Mouse (Mus musculus) liver, embryonic 12.5 days (tissue): ENCODE measurements at regions not wholly inside any gene's neighbourhood (a gene's known extent, or its start where the extent isn't known, plus 50 kb on each side); places are given as distances from the start of the nearest gene placed in this dataset.

Source experiments
- ATAC-seq: fragments of 200-750 bp; cut with Nextera tagmentation; 2 replicates; pipeline ENCODE4 v1.8.0; 2017; ENCODE audit warnings: moderate number of reproducible peaks, mild to moderate bottlenecking, moderate library complexity
- H3K27ac ChIP-seq: fragments of 300-500 bp; sonication (generic); 2 replicates; pipeline ENCODE4 v1.5.1; 2016; ENCODE audit warnings: mild to moderate bottlenecking
- H3K27me3 ChIP-seq: fragments of 300-500 bp; sonication (generic); replicated peaks from 2 replicates; pipeline ENCODE4 v1.6.1; 2016; ENCODE audit warnings: mild to moderate bottlenecking, moderate library complexity
- H3K36me3 ChIP-seq: fragments of 300-500 bp; sonication (generic); 2 replicates; pipeline ENCODE4 v1.6.1; 2016; ENCODE audit warnings: mild to moderate bottlenecking, moderate library complexity
- H3K4me1 ChIP-seq: fragments of 300-500 bp; sonication (generic); 2 replicates; pipeline ENCODE4 v1.6.1; 2016
- H3K4me2 ChIP-seq: fragments of 300-500 bp; sonication (generic); 2 replicates; pipeline ENCODE4 v1.6.1; 2016; ENCODE audit warnings: mild to moderate bottlenecking, moderate library complexity
- H3K4me3 ChIP-seq: fragments of 300-500 bp; sonication (generic); 2 replicates; pipeline ENCODE4 v1.5.1; 2016; ENCODE audit warnings: mild to moderate bottlenecking, moderate library complexity
- H3K9ac ChIP-seq: fragments of 300-500 bp; sonication (generic); 2 replicates; pipeline ENCODE4 v1.6.1; 2016; ENCODE audit warnings: mild to moderate bottlenecking, moderate library complexity
- H3K9me3 ChIP-seq: fragments of 300-500 bp; sonication (generic); replicated peaks from 2 replicates; pipeline ENCODE4 v1.6.1; 2016; ENCODE audit warnings: mild to moderate bottlenecking, moderate library complexity
- WGBS: fragments of 180-500 bp; shearing (Covaris S2); methylation state at CpG from one replicate; pipeline ENCODE4 v1.1.7; 2016; ENCODE audit not compliant: insufficient replicate concordance; 5-methylcytosine and 5-hydroxymethylcytosine counted together

GRCm38 (mm10) chr13:69330412-69331000, 203.0 kb upstream of the Nsun2 start:
- H3K4me1 ChIP-seq = no peaks in the 10 kb centered on the region
- no peaks in the 10 kb centered on the region for H3K27me3 ChIP-seq
- 46% methylated on average over 8 of the region's 8 CpGs for WGBS
- no peak overlapping the region for H3K9ac ChIP-seq
- no peak overlapping the region for H3K27ac ChIP-seq
- H3K4me3 ChIP-seq = no peak overlapping the region
- H3K9me3 ChIP-seq = no peaks in the 10 kb centered on the region
- ATAC-seq = no peak
- H3K36me3 ChIP-seq = no peaks in the 10 kb centered on the region
- no peak overlapping the region for H3K4me2 ChIP-seq

GRCm38 (mm10) chr13:69331537-69332435, 201.8 kb upstream of the Nsun2 start:
- no peak for ATAC-seq
- 57% methylated on average over 19 of the region's 19 CpGs for WGBS

DNA sequence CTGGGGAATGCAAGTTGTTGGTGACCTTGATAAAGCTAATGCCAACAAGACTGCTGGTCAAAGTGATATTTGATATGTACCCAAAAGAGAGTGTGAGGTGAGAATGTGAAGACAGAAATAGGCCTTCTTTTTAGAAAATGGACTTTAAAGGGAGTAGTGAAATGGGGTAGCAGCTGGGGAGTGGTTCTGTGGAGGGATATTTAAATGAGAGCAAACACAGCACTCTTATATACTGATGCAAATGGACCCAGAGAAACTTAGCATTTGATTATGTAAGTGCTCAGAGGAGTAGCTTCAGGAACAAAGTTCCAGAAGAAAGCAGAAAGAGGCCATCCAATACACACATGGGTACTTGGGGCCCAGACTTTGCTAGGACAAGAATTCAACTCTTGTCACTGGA, 189.7 kb upstream of the Nsun2 start:
- Histone ChIP-seq H3K36me3 (no peaks in the 10 kb centered on the region), H3K9ac (no peak overlapping the region)

More at GRCm38 (mm10) chr13:69331537-69332435, 201.8 kb upstream of the Nsun2 start:
- Histone ChIP-seq H3K4me1 (no peaks in the 10 kb centered on the region), H3K36me3 (no peaks in the 10 kb centered on the region), H3K9me3 (no peaks in the 10 kb centered on the region), H3K27ac (no peak overlapping the region), H3K27me3 (no peaks in the 10 kb centered on the region), H3K9ac (no peak overlapping the region), H3K4me2 (no peak overlapping the region), H3K4me3 (no peak overlapping the region)

GRCm38 (mm10) chr13:69357435-69357834, 176.1 kb upstream of the Nsun2 start:
- Histone ChIP-seq H3K4me3 (no peak overlapping the region), H3K4me2 (no peak overlapping the region), H3K27ac (no peak overlapping the region), H3K4me1 (no peaks in the 10 kb centered on the region), H3K9ac (no peak overlapping the region), H3K36me3 (no peaks in the 10 kb centered on the region), H3K27me3 (no peaks in the 10 kb centered on the region), H3K9me3 (0 out of 2 replicates have a peak, but pooled peaks cover 7% of the 10 kb centered on the region)
- ATAC-seq = no peak
- WGBS = 80% methylated on average over 6 of the region's 6 CpGs

More for the DNA sequence above, 189.7 kb upstream of the Nsun2 start:
- ATAC-seq = no peak
- H3K4me2 ChIP-seq = no peak overlapping the region
- H3K4me1 ChIP-seq = no peaks in the 10 kb centered on the region
- no peak overlapping the region for H3K27ac ChIP-seq
- no peak overlapping the region for H3K4me3 ChIP-seq
- H3K27me3 ChIP-seq = no peaks in the 10 kb centered on the region
- no peaks in the 10 kb centered on the region for H3K9me3 ChIP-seq

- H3K9ac ChIP-seq = no peak overlapping the region
- H3K4me3 ChIP-seq = no peak overlapping the region
- H3K36me3 ChIP-seq = no peaks in the 10 kb centered on the region
- ATAC-seq = no peak
- H3K27ac ChIP-seq = no peak overlapping the region
- peaks cover 17% of the 10 kb centered on the region for H3K9me3 ChIP-seq
- no peaks in the 10 kb centered on the region for H3K27me3 ChIP-seq
- no peaks in the 10 kb centered on the region for H3K4me1 ChIP-seq
- no peak overlapping the region for H3K4me2 ChIP-seq
- WGBS = 31% methylated on average over 1 of the region's 1 CpGs
Measured at GRCm38 (mm10) chr13:69365880-69366490, 167.6 kb upstream of the Nsun2 start.

DNA sequence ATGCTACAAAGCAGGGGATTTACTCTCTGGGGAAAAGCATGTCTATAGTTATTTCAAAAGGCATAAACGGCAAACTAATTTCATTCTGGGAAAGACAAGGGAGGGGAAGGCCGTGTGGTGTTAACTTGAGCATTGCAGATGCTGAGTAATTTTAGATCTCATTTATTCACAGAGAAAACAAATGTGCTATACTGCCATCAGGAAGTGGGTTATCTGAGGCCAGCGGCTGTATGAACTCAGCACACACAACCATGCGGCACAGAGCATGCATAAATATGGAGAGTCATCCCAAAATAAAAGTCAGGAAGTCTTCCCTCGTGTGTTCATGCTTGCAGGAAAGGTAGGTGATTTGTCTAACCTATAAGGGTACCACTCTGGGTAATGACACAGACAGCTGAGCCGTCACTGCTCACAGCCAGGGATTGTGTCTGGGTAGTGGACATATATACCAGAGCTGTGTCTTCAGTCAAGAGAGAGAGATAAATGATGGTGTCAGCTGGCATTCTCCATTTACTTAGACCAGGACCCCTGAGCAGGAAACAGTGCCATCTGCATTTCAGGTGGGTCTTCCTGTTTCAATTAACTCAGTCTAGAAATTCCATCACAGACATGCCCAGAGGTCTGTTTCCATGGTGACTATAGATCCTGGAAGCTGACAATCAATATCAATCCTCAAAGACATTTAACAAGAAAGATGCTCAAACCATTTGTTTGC, 160.3 kb upstream of the Nsun2 start:
- Histone ChIP-seq H3K36me3 (no peaks in the 10 kb centered on the region), H3K27ac (no peak overlapping the region), H3K4me2 (no peak overlapping the region), H3K9ac (no peak overlapping the region), H3K4me1 (no peaks in the 10 kb centered on the region), H3K4me3 (no peak overlapping the region), H3K27me3 (no peaks in the 10 kb centered on the region), H3K9me3 (peaks cover 7% of the 10 kb centered on the region)
- no peak for ATAC-seq
- WGBS = 57% methylated on average over 6 of the region's 6 CpGs

DNA sequence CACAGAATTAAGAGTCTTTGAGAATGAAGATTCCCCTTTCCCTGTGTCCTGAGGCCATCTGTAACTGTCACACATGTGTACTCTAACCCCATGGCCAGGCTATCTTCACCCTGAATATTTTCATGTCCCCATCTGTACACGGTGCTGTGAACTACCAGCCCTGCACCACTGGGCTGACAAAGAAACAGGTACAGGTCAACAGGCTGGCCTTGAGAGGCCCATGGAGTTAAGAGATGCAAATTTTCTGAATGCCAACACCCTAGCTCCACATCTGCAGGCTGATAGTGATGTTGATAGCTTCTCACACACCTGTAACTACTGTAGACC, 159.8 kb upstream of the Nsun2 start:
- 45% methylated on average over 1 of the region's 1 CpGs for WGBS
- Histone ChIP-seq H3K27me3 (no peaks in the 10 kb centered on the region), H3K4me3 (no peak overlapping the region), H3K27ac (no peak overlapping the region), H3K36me3 (no peaks in the 10 kb centered on the region), H3K4me1 (no peaks in the 10 kb centered on the region), H3K4me2 (no peak overlapping the region), H3K9ac (no peak overlapping the region), H3K9me3 (peaks cover 2% of the 10 kb centered on the region)
- no peak for ATAC-seq

- Histone ChIP-seq H3K4me1 (no peaks in the 10 kb centered on the region), H3K9ac (no peak overlapping the region), H3K27me3 (no peaks in the 10 kb centered on the region), H3K27ac (no peak overlapping the region), H3K4me3 (no peak overlapping the region), H3K4me2 (no peak overlapping the region), H3K9me3 (no peaks in the 10 kb centered on the region), H3K36me3 (no peaks in the 10 kb centered on the region)
- WGBS = 46% methylated on average over 4 of the region's 4 CpGs
- ATAC-seq = no peak
Measured at GRCm38 (mm10) chr13:69380403-69380802, 153.1 kb upstream of the Nsun2 start.

GRCm38 (mm10) chr13:69384767-69385166, 148.8 kb upstream of the Nsun2 start:
- no peaks in the 10 kb centered on the region for H3K9me3 ChIP-seq
- no peak overlapping the region for H3K9ac ChIP-seq
- no peaks in the 10 kb centered on the region for H3K36me3 ChIP-seq
- H3K27me3 ChIP-seq = no peaks in the 10 kb centered on the region
- H3K4me2 ChIP-seq = no peak overlapping the region
- H3K27ac ChIP-seq = no peak overlapping the region
- no peak overlapping the region for H3K4me3 ChIP-seq
- ATAC-seq = no peak
- no peaks in the 10 kb centered on the region for H3K4me1 ChIP-seq

DNA sequence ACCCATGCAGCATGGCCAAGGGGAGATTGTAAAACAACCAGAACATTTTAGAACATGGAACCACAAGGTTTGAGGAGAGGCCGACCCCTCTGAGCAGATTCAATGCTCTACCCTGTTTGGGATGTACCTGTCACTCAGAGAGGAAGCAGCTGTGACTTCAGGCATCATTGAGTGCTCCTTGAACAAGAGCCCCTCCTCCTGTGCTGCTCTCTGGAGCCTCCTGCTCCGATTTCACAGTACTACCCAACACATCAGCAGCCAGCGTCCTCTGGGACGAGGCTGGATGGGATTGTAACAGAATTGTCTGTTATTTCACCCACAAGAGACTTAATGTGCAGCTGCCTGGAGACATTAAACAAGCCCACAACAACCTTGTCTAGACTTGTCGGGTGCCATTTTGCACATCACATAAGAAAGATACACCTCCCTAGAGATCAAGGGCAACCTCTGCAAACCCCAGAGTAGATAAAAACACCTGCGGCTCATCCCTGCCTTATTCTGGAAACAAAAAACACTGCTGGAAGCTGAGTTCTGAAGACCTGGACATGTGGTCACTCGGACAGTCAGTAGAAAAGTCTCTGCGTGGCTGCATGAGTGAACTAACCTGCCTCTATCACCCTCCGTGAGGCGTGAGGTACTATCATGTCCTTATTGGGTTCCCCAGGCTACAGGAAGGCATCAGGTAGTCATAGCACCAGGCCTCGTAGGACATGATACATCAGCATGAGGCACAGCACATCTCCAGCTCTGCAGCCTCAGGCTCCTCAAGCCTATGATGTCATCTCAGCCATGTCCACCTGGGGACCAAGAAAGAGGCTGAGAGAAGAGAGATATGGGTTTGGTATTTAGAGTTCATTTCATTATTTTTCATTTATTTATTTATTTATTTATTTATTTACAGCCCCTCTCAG, 140.4 kb upstream of the Nsun2 start:
- Histone ChIP-seq H3K9ac (no peak overlapping the region), H3K4me3 (no peak overlapping the region), H3K9me3 (no peaks in the 10 kb centered on the region), H3K4me1 (no peaks in the 10 kb centered on the region), H3K27me3 (no peaks in the 10 kb centered on the region), H3K4me2 (no peak overlapping the region), H3K36me3 (no peaks in the 10 kb centered on the region), H3K27ac (no peak overlapping the region)
- no peak for ATAC-seq
- 73% methylated on average over 11 of the region's 11 CpGs for WGBS

- Histone ChIP-seq H3K36me3 (no peaks in the 10 kb centered on the region), H3K9ac (no peak overlapping the region), H3K9me3 (no peaks in the 10 kb centered on the region), H3K27ac (no peak overlapping the region), H3K4me2 (no peak overlapping the region), H3K4me3 (no peak overlapping the region), H3K27me3 (no peaks in the 10 kb centered on the region), H3K4me1 (no peaks in the 10 kb centered on the region)
- peak; percentile 27; the same call in 1 of the 2 replicates for ATAC-seq
- 54% methylated on average over 4 of the region's 4 CpGs for WGBS
Measured at GRCm38 (mm10) chr13:69394544-69394943, 139.0 kb upstream of the Nsun2 start.
